Mouse (Mus musculus) cerebellum, adult 2 months (tissue): Measurements from ENCODE around the gene Baz1a. TPM values are rescaled to one million over a fixed set of nuclear protein-coding genes. Genes with fewer than 3 reads are reported as not detected.

Experiments used
- DNase-seq, 2 experiments: peaks; one replicate each; pipeline ENCODE4 v3.0.0; 2021
- H3K27ac ChIP-seq: fragments of 200-500 bp; 2 replicates; pipeline ENCODE4 v1.5.1; 2012; ENCODE audit warnings: low read length, control low read depth, inconsistent platforms; ENCODE audit not compliant: insufficient read depth
- H3K27me3 ChIP-seq: fragments of 200-500 bp; 2 replicates; pipeline ENCODE4 v1.6.1; 2012; ENCODE audit warnings: inconsistent platforms, mild to moderate bottlenecking, low read length, moderate library complexity; ENCODE audit not compliant: control insufficient read depth, insufficient read depth
- H3K4me1 ChIP-seq: fragments of 200-500 bp; 2 replicates; pipeline ENCODE4 v1.6.1; 2011; ENCODE audit warnings: low read length; ENCODE audit not compliant: control insufficient read depth, insufficient read depth
- H3K4me3 ChIP-seq: fragments of 200-500 bp; replicated peaks from 2 replicates; pipeline ENCODE3; 2011; ENCODE audit warnings: mild to moderate bottlenecking, low read depth, low read length, control low read depth; ENCODE audit not compliant: insufficient read depth
- CTCF ChIP-seq: fragments of 200-500 bp; IDR thresholded peaks from 2 replicates; pipeline ENCODE4 v1.5.1; 2011; ENCODE audit warnings: low read depth, mild to moderate bottlenecking, control low read depth, low read length, moderate library complexity, borderline replicate concordance; ENCODE audit not compliant: insufficient read depth
- POLR2A ChIP-seq: fragments of 200-500 bp; IDR thresholded peaks from 2 replicates; pipeline ENCODE4 v1.6.1; 2011; ENCODE audit warnings: low read length, control low read depth, borderline replicate concordance; ENCODE audit not compliant: insufficient read depth
- WGBS: fragments of 180-500 bp; shearing (Covaris S2); methylation state at CpG from one replicate; pipeline ENCODE4 v1.1.7; 2018; 5-methylcytosine and 5-hydroxymethylcytosine counted together
- polyA plus RNA-seq: library from polyadenylated mRNA; depleted of rRNA; stranded (reverse); fragments of >200 nt; gene quantifications from 2 replicates; pipeline ENCODE4 v1.2.3, GENCODE M21; 2012; rRNA removed

The Baz1a gene
- 0.55 and 0.62 TPM in 2 replicates for polyA plus RNA-seq

DNA sequence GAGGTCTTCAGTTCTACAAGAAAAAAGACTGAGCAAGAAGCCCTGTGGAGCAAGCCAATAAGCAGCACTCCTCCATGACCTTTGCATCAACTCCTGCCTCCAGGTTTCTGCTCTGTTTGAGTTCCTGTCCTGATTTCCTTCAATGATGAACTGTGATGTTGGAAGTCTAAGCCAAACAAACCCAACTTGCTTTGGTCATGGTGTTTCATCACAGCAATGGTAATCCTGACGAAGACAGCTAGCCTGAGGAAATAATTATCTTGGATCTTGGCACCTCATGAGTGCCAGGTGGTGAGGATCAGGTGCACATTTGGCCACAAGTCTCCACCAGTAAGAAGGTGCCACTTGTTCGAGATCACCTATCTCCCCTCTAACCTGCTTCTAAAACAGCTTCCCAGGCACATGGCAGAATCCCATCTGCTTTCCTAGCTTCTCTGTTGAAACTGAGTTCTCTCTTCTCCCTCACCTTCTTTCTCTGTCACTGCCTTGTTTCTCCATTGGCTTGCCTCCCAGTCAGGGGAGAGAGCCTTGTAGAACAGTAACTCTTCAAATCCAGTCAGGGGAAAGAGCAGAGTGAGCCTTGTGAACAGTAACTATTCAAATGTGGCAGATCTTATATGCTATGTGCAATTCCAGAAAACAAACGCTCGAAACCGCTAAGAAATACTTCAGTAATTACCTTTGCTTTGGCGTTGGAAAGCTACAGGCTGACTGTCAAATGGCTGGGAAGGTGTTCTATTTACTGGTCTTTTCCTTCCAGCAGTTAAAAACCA, at the start of gene Baz1a:
TSS of gene Baz1a (minus strand) at position 723 of the 773 bp plus-strand sequence.
- no peaks in the 10 kb centered on the region for H3K4me1 ChIP-seq
- no peak within 1 kb of the TSS for H3K27ac ChIP-seq
- H3K4me3 ChIP-seq = no peak within 1 kb of the TSS
- TF ChIP-seq POLR2A = no peak
- no peak for TF ChIP-seq CTCF
- DNase-seq = no peak
- H3K27me3 ChIP-seq = no peaks in the 10 kb centered on the region
- 64% methylated on average over 6 of the region's 6 CpGs for WGBS

DNA sequence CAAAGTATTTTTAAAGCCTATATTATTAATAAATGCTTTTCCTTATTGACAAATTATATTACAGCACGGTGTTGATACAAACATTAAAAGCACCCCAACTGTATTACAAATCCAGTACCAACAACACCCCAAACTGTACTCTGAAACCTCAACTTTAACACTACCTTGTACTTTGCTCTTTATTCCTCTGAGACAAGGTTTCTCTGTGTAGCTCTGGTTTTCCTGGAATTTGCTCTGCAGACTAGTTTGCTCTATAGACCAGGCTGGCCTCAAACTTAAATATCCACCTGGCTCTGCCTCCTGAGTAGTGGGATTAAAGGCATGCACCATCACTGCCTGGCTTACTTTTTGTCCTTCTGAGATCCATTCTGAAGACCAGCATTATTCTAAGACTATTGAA, 48.0 kb upstream of the Baz1a start:
- Histone ChIP-seq H3K4me3 (no peak overlapping the region), H3K27me3 (no peaks in the 10 kb centered on the region), H3K27ac (no peak overlapping the region), H3K4me1 (no peaks in the 10 kb centered on the region)
- TF ChIP-seq CTCF = no peak
- no peak for TF ChIP-seq POLR2A
- no peak for DNase-seq
- WGBS = 95% methylated on average over 1 of the region's 1 CpGs

DNA sequence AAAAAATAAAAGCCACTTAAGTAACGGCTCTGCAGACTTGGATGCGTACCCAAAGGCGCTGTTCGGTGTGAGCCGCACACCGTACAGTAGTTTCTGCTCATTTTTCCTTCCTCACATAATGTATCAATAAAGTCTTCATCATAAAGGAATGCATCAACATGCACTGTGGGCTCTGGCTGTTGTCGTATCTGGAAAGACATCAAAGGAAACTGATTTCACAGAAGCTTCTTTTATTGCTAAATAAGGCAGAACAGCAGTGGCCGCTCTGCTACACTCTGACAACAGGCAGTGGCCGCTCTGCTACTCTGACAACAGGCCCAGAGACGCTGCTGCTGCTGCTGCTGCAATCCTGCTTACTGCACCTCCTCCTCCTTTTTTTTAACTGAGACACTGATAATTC, 46.9 kb upstream of the Baz1a start:
- DNase-seq = no peak
- WGBS = 65% methylated on average over 10 of the region's 10 CpGs
- no peak for TF ChIP-seq POLR2A
- no peaks in the 10 kb centered on the region for H3K4me1 ChIP-seq
- H3K27me3 ChIP-seq = no peaks in the 10 kb centered on the region
- no peak overlapping the region for H3K4me3 ChIP-seq
- H3K27ac ChIP-seq = no peak overlapping the region

DNA sequence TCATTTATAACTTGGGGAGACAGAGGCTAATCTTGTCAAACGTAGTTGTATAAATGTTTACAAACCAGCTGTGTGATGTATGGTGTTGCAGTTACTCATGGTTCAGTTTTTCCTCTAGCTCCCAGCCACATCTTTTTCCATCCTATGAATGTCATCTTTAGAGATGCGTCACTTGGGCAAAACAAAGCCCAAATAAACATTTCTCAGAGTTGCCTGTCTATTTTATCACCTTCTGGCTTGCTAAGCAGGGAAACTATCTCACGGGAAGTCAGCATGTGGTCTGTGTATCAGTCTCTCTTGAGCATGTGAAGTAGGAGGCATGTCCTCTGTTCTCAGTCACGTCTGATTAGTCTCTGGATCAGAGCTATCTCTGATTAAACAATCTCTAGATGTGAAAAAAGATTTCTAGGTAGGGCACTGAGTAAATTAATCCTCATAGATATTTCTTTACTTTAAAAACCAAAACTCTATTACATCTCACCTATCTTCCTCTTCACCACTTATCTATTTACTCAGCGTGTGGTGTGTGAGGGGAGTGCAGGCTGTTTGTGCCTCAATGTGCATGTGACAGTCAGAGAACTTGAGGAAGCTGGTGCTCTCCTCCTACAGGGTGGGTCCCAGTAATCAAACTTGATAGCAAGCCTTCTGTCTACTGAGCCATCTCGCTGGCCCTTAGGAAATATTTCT, 46.2 kb upstream of the Baz1a start:
- Histone ChIP-seq H3K27me3 (no peaks in the 10 kb centered on the region), H3K4me3 (no peak overlapping the region), H3K27ac (no peak overlapping the region), H3K4me1 (no peaks in the 10 kb centered on the region)
- no peak for DNase-seq
- 90% methylated on average over 6 of the region's 6 CpGs for whole genome bisulfite sequencing
- no peak for TF ChIP-seq CTCF
- TF ChIP-seq POLR2A = no peak

DNA sequence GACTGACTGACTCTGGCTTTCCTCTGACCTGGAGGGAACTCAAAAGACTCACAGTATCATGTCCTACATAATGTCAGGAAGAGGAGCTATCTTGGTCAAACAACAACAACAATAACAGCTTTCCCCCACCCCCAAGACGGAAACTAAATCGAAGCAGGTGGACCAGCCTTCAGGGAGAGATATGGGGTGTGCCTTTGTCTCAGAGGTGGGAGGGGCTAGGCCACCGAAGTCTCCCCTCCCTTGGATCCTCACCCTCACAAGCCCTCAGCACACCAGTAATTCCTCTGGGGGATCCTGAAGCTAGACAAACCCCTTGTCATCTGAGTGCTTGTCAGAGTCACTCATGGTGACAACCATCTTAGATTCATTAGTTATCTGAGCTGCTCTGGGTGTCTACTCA, 45.7 kb upstream of the Baz1a start:
- Histone ChIP-seq H3K27ac (no peak overlapping the region), H3K4me3 (no peak overlapping the region), H3K27me3 (no peaks in the 10 kb centered on the region), H3K4me1 (no peaks in the 10 kb centered on the region)
- no peak for TF ChIP-seq CTCF
- no peak for TF ChIP-seq POLR2A
- no peak for DNase-seq
- WGBS = 76% methylated on average over 3 of the region's 3 CpGs

DNA sequence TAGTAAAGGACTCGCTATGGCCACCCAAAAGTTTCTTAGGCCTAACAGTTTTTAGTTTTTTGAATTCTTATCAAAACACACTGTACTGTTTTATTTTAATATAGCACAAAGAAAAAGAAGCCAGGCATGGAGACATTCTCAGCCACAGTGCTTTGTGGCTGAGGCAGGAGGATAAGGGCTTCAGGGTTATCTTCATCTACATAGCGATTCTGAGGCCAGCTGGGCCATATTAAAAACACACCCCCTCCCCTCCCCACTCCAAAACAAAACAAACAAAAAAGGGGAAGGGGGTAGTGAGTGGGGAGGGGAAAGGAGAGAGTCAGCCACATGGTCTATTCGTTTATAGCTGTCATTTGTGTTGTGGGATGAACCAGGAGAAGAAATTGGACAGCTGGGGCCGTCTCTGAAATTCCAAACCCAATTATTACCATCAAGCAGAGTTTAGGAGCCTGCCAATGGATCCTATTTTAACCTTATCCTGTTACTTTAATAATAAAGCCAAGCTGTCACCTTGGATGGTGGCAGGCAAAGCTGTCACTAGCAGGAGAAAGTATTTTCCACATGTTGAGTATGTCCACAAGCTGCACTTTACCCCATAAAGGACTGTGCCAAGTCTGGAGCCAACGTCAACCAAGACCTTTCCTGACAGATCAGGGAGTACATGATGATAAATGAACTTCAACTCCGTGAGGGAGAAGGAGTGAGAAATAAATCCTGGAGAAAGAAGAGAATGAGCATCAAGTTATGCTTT, 44.9 kb upstream of the Baz1a start:
- TF ChIP-seq POLR2A (no peak), CTCF (no peak)
- Histone ChIP-seq H3K4me3 (no peak overlapping the region), H3K27ac (no peak overlapping the region), H3K27me3 (no peaks in the 10 kb centered on the region), H3K4me1 (no peaks in the 10 kb centered on the region)
- WGBS = 69% methylated on average over 6 of the region's 6 CpGs
- no peak for DNase-seq

DNA sequence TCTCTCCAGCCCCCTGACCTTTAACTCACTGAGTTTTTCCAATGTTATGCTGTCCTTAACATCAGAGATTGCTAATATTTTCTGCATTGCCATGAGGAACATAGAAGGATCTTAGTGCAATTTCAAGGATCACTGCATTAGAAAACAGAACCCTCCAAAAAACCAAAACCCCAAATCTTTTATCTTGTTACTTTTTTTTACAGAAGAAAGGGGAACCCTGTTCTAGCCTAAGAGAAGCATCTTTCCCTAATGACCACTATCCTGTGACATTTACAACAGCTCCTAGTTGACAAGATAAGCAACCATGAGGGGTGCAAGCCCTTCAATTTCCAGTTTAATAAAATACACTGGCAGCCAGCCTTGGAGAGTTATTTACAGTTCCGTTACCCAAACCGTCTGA, 42.6 kb upstream of the Baz1a start:
- 76% methylated on average over 2 of the region's 2 CpGs for WGBS
- TF ChIP-seq POLR2A (no peak), CTCF (no peak)
- Histone ChIP-seq H3K4me3 (no peak overlapping the region), H3K4me1 (no peaks in the 10 kb centered on the region), H3K27me3 (no peaks in the 10 kb centered on the region), H3K27ac (no peak overlapping the region)
- DNase-seq = no peak

DNA sequence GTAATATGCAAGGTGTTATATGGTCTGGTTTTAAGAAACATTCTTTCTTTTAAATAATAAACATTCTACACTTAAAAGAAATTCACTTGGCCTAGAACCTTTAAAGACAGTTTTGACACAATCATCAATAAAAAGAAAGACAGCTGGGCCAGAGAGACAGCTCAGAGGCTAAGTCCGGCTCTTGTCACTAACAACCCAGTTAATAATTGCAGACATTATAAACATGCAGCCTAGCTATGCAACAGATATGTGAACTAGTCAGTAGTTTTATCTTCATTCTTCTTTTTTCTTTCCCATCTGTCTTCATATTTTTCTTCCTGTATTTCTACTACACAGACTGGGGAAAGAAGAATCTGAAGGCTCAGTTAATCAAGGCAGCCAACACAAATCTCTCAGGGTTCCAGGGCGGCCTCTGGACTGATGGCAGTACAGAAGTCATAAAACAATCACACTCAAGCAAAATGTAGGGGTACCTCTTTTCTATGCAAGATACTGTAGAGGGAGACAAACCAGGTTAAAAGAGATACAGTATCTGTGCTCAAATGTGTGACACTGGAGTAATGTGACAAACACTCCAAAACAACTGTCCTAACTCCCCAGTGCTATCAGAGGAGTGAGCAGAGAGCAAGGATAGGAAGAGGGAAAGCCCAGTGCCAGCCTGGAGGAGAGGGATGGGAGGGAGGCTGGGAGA, 40.5 kb upstream of the Baz1a start:
- DNase-seq = no peak
- WGBS = 96% methylated on average over 2 of the region's 2 CpGs
- Histone ChIP-seq H3K27ac (no peak overlapping the region), H3K4me3 (no peak overlapping the region), H3K27me3 (no peaks in the 10 kb centered on the region), H3K4me1 (no peaks in the 10 kb centered on the region)
- TF ChIP-seq CTCF (no peak), POLR2A (no peak)
